Mouse (Mus musculus) liver, embryonic 16.5 days (tissue): ENCODE results near the gene Prkn. TPM values are rescaled to one million over a fixed set of nuclear protein-coding genes. Genes with fewer than 3 reads are reported as not detected.

Source experiments
- ATAC-seq: fragments of 200-750 bp; cut with Nextera tagmentation; 2 replicates; pipeline ENCODE4 v1.8.0; 2017; ENCODE audit warnings: low read depth, mild to moderate bottlenecking, moderate number of reproducible peaks, moderate library complexity
- H3K27ac ChIP-seq: fragments of 300-500 bp; sonication (generic); 2 replicates; pipeline ENCODE4 v1.5.1; 2014; ENCODE audit warnings: mild to moderate bottlenecking, low read length
- H3K27me3 ChIP-seq: fragments of 300-500 bp; sonication (generic); 2 replicates; pipeline ENCODE4 v1.6.1; 2014; ENCODE audit warnings: low read depth, low read length, mixed read lengths; ENCODE audit not compliant: control insufficient read depth, insufficient read depth
- H3K36me3 ChIP-seq: fragments of 300-500 bp; sonication (generic); 2 replicates; pipeline ENCODE4 v1.6.1; 2014; ENCODE audit warnings: mild to moderate bottlenecking; ENCODE audit not compliant: control insufficient read depth, insufficient read depth
- H3K4me1 ChIP-seq: fragments of 300-500 bp; sonication (generic); 2 replicates; pipeline ENCODE4 v1.6.1; 2014; ENCODE audit warnings: low read depth, low read length, mixed read lengths; ENCODE audit not compliant: control insufficient read depth
- H3K4me2 ChIP-seq: fragments of 300-500 bp; sonication (generic); 2 replicates; pipeline ENCODE4 v1.6.1; 2014; ENCODE audit warnings: low read depth, low read length, mixed read lengths
- H3K4me3 ChIP-seq: fragments of 300-500 bp; sonication (generic); 2 replicates; pipeline ENCODE4 v1.5.1; 2014; ENCODE audit warnings: low read depth, mild to moderate bottlenecking, low read length
- H3K9ac ChIP-seq: fragments of 300-500 bp; sonication (generic); 2 replicates; pipeline ENCODE4 v1.6.1; 2014; ENCODE audit warnings: low read depth, low read length
- H3K9me3 ChIP-seq: fragments of 300-500 bp; sonication (generic); replicated peaks from 2 replicates; pipeline ENCODE4 v1.6.1; 2016; ENCODE audit warnings: low read length; ENCODE audit not compliant: control insufficient read depth
- WGBS: fragments of 180-500 bp; shearing (Covaris S2); extraction: QIAGEN DNeasy Blood & Tissue Kit; methylation state at CpG from one replicate; pipeline ENCODE4 v1.1.7; 2014; ENCODE audit not compliant: insufficient replicate concordance; 5-methylcytosine and 5-hydroxymethylcytosine counted together
- polyA plus RNA-seq: library from polyadenylated mRNA; unstranded; fragments of >200 nt; fragmentation: Nextera tagmentation; extraction: Ambion mirVana; gene quantifications from 2 replicates; pipeline ENCODE4 v1.2.1, GENCODE M21; 2015

The Prkn gene
- polyA plus RNA-seq, 1 experiment from 2014 or later: 0.70 TPM

DNA sequence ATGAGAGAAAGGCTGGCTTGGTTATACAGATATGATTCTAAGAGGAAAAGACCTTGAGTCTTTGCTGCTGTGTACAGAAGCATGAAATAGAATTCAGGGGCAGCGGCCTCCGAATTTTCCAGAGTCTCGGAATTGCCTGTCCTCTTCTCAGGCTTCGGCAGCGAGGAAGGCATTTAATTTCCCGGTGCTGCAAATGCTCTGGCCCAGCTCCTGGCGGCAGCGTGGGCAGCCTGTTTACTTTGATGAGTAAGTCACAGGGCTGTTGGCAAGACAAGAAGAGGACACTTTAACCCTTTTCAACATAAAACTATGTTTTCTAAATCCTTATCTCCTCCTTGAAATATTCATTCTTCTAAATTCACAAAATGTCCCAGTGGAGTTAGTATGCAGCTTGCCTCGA is 462.9 kb downstream of the Prkn start:
- Histone ChIP-seq H3K27me3 (no peaks in the 10 kb centered on the region), H3K9ac (no peak overlapping the region), H3K4me3 (no peak overlapping the region), H3K27ac (no peak overlapping the region), H3K4me2 (no peak overlapping the region), H3K36me3 (no peaks in the 10 kb centered on the region), H3K9me3 (no peaks in the 10 kb centered on the region), H3K4me1 (no peaks in the 10 kb centered on the region)
- WGBS: 62% methylated on average over 9 of the region's 9 CpGs
- ATAC-seq: no peak

DNA sequence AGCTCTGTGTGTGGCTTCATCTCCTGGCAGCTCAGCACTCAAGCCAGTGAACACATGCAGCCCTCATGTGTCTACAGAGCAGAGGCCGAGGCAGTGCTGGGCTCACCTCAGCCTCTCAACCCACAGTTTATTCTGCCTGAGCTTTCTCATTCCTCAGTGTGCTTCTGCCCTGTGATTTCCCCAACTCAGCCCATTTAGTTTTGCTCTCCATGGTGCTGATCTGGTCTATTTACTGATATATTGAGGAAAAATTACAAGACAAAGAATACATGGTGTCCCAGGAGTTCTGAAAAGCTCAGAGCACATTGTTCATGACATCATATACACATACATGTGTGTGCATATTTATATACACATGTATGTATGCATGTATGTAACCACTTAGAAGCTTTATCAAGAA is 469.7 kb downstream of the Prkn start:
- 20% methylated on average over 1 of the region's 1 CpGs for WGBS

GRCm38 (mm10) chr17:11314163-11314562 is 474.0 kb downstream of the Prkn start:
- H3K36me3 ChIP-seq: no peaks in the 10 kb centered on the region
- no peaks in the 10 kb centered on the region for H3K9me3 ChIP-seq
- no peaks in the 10 kb centered on the region for H3K27me3 ChIP-seq
- WGBS: 77% methylated on average over 2 of the region's 2 CpGs
- no peak overlapping the region for H3K4me3 ChIP-seq
- no peak overlapping the region for H3K4me2 ChIP-seq
- H3K9ac ChIP-seq: no peak overlapping the region
- H3K27ac ChIP-seq: no peak overlapping the region
- no peak for ATAC-seq
- H3K4me1 ChIP-seq: no peaks in the 10 kb centered on the region

More for the DNA sequence above, 469.7 kb downstream of the Prkn start:
- H3K27me3 ChIP-seq: no peaks in the 10 kb centered on the region
- ATAC-seq: no peak
- no peaks in the 10 kb centered on the region for H3K9me3 ChIP-seq
- no peaks in the 10 kb centered on the region for H3K36me3 ChIP-seq
- no peak overlapping the region for H3K4me3 ChIP-seq
- H3K4me2 ChIP-seq: no peak overlapping the region
- no peaks in the 10 kb centered on the region for H3K4me1 ChIP-seq
- no peak overlapping the region for H3K27ac ChIP-seq
- H3K9ac ChIP-seq: no peak overlapping the region

DNA sequence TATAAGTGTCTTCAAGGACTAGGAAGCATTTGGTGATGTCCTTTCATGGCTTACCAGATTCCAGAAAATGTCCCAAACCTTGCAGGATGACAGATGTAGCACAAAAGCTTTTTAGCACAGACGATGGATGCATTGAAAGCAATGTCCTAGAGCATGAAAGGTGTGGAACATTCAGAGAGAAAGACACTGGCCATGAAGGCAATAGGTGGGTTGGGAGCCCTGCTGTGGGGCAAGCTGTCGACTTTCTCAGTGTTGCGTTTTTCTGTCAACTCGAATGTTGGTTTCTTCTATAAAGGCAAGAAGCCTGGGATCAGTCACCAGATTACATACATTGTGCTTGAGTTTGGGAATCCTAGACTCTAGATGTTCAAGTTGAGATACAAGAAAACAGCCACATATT is 475.5 kb downstream of the Prkn start:
- Histone ChIP-seq H3K9me3 (no peaks in the 10 kb centered on the region), H3K27me3 (no peaks in the 10 kb centered on the region), H3K9ac (no peak overlapping the region), H3K4me1 (no peaks in the 10 kb centered on the region), H3K4me3 (no peak overlapping the region), H3K36me3 (no peaks in the 10 kb centered on the region), H3K4me2 (no peak overlapping the region), H3K27ac (no peak overlapping the region)
- ATAC-seq: no peak
- 69% methylated on average over 4 of the region's 4 CpGs for WGBS

DNA sequence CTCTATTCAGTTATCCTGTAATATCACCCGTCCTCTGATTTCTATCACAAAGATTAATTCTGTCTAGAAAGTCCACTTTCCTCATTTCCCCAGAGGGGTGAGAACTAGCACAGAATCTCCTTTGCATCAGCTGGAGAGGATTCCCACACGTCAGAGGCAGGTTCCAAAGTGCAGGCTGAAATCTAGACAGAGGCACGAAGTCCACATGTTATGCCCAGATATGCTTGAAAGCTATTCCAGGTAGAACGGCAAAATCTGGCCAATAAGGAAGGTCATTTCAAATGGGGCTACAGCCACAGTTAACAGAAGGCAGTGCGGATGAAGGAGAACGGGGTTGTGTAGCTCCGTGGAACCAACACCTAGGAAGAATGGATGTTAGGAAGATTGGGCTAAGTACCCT is 478.8 kb downstream of the Prkn start:
- Histone ChIP-seq H3K36me3 (no peaks in the 10 kb centered on the region), H3K4me3 (no peak overlapping the region), H3K27ac (no peak overlapping the region), H3K4me1 (no peaks in the 10 kb centered on the region), H3K27me3 (no peaks in the 10 kb centered on the region), H3K4me2 (no peak overlapping the region), H3K9me3 (no peaks in the 10 kb centered on the region), H3K9ac (no peak overlapping the region)
- ATAC-seq: no peak
- WGBS: 65% methylated on average over 7 of the region's 7 CpGs

- no peak overlapping the region for H3K27ac ChIP-seq
- no peak overlapping the region for H3K4me3 ChIP-seq
- no peak overlapping the region for H3K4me2 ChIP-seq
- no peak overlapping the region for H3K9ac ChIP-seq
- no peaks in the 10 kb centered on the region for H3K4me1 ChIP-seq
- no peaks in the 10 kb centered on the region for H3K36me3 ChIP-seq
- 61% methylated on average over 7 of the region's 7 CpGs for WGBS
- H3K9me3 ChIP-seq: no peaks in the 10 kb centered on the region
- no peak for ATAC-seq
- H3K27me3 ChIP-seq: no peaks in the 10 kb centered on the region
Observed at GRCm38 (mm10) chr17:11319666-11320360, 479.6 kb downstream of the Prkn start.

DNA sequence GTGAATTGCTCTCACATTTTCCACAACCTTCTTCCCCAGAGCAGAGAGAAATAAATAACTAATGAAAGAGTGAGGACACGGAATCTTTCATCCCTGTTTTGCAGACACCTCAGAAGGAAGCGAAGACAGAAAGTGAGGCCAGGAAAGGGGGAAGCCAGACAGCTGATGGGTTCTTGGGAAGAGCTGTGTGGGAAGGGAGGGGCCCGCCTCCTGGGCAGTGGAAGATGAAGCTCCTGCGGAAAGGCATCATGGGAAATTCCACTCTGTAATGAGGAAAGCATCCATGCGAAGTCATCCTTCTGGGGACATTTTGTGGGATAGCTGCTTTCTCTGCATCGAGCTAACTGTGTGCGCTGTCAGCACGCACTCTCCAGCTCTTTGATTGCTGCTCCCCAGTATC is 491.9 kb downstream of the Prkn start:
- no peak overlapping the region for H3K4me2 ChIP-seq
- H3K36me3 ChIP-seq: no peaks in the 10 kb centered on the region
- no peaks in the 10 kb centered on the region for H3K4me1 ChIP-seq
- H3K9ac ChIP-seq: no peak overlapping the region
- 70% methylated on average over 8 of the region's 8 CpGs for WGBS
- ATAC-seq: no peak
- no peak overlapping the region for H3K4me3 ChIP-seq
- H3K27me3 ChIP-seq: no peaks in the 10 kb centered on the region
- no peak overlapping the region for H3K27ac ChIP-seq
- no peaks in the 10 kb centered on the region for H3K9me3 ChIP-seq

DNA sequence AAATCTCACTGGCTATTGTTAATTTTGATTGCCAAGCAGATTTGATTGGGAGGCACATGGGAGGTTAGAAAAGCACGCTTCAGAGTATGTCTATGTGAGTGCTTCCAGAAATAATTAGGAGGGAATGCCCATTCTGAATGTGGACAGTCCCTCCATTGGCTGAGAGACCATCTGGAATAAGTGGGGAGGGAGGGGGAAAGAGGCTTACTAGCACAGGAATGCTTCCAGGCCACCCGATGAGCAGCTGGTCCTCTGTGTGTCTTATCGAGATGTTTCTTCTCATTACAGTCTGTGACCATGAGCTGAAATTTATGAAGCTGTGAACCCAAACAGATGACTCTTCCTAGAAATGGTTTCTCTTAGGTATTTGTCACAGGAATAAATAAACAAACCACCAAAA is 493.6 kb downstream of the Prkn start:
- no peak overlapping the region for H3K4me2 ChIP-seq
- no peaks in the 10 kb centered on the region for H3K9me3 ChIP-seq
- H3K27ac ChIP-seq: no peak overlapping the region
- no peaks in the 10 kb centered on the region for H3K27me3 ChIP-seq
- no peaks in the 10 kb centered on the region for H3K36me3 ChIP-seq
- 62% methylated on average over 3 of the region's 3 CpGs for WGBS
- H3K4me3 ChIP-seq: no peak overlapping the region
- H3K4me1 ChIP-seq: no peaks in the 10 kb centered on the region
- no peak overlapping the region for H3K9ac ChIP-seq
- ATAC-seq: no peak

- Histone ChIP-seq H3K4me3 (no peak overlapping the region), H3K27me3 (no peaks in the 10 kb centered on the region), H3K4me1 (no peaks in the 10 kb centered on the region), H3K27ac (no peak overlapping the region), H3K36me3 (no peaks in the 10 kb centered on the region), H3K9me3 (no peaks in the 10 kb centered on the region), H3K9ac (no peak overlapping the region), H3K4me2 (no peak overlapping the region)
- WGBS: 34% methylated on average over 1 of the region's 1 CpGs
- no peak for ATAC-seq
Observed at GRCm38 (mm10) chr17:11336156-11336555, 496.0 kb downstream of the Prkn start.
